Mouse (Mus musculus) duodenum, adult 2 months (tissue): ENCODE measurements around the gene Insm1. TPM values are rescaled to one million over a fixed set of nuclear protein-coding genes. Genes with fewer than 3 reads are reported as not detected.

Experiments
- polyA plus RNA-seq: library from polyadenylated mRNA; depleted of rRNA; stranded (reverse); fragments of >200 nt; gene quantifications from 2 replicates; pipeline ENCODE4 v1.2.3, GENCODE M21; 2012; ENCODE audit warnings: low replicate concordance; rRNA removed

The Insm1 gene
- polyA plus RNA-seq = 5.9 and 7.0 TPM in 2 replicates

DNA sequence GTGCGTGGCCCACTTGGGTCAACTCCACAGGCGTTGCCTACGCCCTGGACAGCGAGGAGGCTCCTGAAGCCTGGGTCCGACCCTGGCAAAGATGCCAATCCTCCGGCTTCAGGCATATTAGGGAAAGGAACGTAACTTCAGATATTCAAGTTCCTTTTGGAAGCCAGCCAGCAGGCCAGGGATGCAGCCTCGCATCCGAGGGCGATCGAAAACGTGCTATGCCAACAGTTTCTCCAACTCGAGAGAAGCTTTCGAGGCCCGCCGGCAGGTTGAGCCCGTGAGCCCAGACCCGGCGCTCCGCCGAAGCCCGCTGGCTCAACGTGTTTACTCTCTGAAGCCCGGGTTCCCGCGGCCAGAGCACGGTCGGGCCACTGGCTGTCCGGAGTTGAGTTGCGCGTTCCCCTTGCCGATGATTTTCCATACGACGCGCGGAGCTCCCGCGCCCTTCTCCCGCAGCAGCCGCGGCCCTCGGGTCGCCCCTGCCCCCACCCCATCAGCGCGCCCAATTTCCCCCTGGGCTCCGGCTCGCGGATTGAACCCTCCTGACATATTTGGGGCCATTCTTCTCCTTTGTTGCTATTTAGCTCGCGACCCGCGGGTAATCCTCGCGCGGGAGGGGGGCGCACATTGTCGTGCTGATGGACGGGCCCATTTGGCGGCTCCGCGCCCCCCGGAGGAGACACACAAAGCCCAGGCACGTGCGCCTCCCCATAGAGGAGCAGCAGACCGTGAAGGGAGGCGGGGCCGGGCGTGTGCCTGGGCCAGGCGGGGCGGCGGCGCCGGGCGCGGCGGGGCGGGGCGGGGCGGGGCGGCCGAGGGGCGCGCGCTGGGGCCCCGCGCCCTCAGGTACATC, at the start of gene Insm1:
Gene Insm1 (plus strand): TSS at position 846 of the 853 bp plus-strand sequence.

